Mouse (Mus musculus): Measurements from ENCODE around the gene Steap4.
"Not testable (repeated sequence)": the region's sequence is repeated elsewhere in the genome, so short reads cannot be mapped to it uniquely, and the experiment has no call there.

The Steap4 gene

GRCm38 (mm10) chr5:7960176-7960575, at the start of gene Steap4:
Steap4 (plus strand) TSS chr5:7960457.
- DNase-seq (ENCODE audit: extremely low read depth, low read depth) = no peak

DNA sequence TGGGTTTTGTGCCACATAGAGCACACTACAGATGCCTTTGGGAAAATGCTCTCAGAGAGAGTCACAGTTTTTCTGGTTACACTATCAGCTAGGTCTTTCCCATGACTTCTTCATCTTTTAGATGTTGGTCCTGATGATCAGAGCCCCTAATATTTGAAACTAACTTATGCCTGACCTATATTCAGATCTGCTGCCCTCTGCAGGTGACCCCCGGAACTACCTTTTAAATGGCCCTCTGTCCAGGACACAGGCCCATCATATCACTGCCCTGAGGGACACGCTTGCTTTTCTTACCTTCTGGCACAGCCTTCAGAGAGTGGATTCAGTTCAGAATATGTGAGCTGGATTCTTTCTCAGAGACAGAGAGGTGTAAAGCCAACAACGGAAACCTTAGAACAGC, 48.3 kb upstream of the Steap4 start:
- no peak for DNase-seq (ENCODE audit: extremely low read depth, low read depth)

- DNase-seq (ENCODE audit: extremely low read depth, low read depth) = no peak
Observed at GRCm38 (mm10) chr5:7917501-7918295, 42.6 kb upstream of the Steap4 start.

- DNase-seq (ENCODE audit: extremely low read depth, low read depth) = no peak
Observed at GRCm38 (mm10) chr5:7918296-7918579, 42.0 kb upstream of the Steap4 start.

DNA sequence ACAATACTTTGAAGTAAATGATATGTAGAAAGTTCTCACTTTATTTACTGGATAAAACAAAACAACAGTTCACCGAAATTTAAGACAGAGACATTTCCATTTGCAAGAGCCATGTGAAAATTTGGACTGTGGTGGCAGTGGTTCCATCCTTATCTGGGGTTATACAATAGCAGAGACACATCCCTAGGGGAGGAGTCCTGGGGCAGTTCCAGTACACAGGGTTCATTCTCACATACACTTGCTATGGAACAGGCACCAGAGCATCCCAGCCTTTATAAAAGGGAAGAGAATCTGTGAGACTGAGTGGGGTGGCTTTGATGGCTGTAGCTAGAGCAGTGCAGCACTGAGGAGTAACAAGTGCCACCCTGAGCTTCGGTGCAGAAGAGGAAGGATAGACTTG, 40.6 kb upstream of the Steap4 start:
- no peak for DNase-seq (ENCODE audit: extremely low read depth, low read depth)

DNA sequence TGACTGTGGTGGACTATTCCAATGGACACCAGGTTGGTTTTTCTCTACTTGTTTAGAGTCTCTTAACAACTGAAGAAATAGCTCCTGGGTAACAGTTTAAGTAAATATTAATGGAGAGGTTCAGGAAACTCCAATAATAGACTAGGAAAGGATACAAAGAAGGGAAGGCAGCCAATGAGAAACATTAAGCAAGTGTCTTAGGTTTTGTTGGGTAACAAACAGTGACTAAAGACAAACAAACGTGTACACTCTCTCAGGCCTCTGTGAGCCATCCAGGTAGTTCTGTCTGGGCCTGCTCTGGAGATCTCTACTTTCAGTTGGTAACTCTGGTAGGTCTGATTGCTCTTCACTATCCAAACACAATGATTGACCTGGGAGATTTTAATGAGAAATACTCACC, 37.5 kb upstream of the Steap4 start:
- DNase-seq (ENCODE audit: extremely low read depth, low read depth) = no peak

DNA sequence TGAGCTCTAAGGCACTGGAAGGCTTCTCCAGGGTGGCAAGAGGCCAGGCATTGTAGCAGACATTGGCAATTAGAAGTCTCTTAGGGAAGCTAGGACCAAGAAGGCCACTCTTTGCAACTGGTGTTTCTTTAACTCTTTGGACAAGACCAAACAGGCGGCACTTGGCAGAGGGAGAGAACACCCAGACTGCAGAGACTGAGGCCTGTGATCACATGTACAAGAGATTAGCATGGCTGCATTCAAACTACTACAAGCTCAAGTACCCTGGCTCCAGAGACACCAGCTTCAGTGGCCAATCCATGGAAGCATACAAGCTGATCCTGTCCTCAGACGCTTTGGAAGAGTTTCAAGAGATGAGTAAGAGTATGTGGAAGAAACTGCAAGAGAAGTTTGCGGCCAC, 36.6 kb upstream of the Steap4 start:
- DNase-seq (ENCODE audit: extremely low read depth, low read depth) = no peak

GRCm38 (mm10) chr5:7932234-7933221, 27.7 kb upstream of the Steap4 start:
- DNase-seq (ENCODE audit: extremely low read depth, low read depth) = no peak

GRCm38 (mm10) chr5:7933495-7933894, 26.8 kb upstream of the Steap4 start:
- not testable (repeated sequence) for DNase-seq (ENCODE audit: extremely low read depth, low read depth)

- no peak for DNase-seq (ENCODE audit: extremely low read depth, low read depth)
Observed at GRCm38 (mm10) chr5:7933933-7934675, 26.2 kb upstream of the Steap4 start.

DNA sequence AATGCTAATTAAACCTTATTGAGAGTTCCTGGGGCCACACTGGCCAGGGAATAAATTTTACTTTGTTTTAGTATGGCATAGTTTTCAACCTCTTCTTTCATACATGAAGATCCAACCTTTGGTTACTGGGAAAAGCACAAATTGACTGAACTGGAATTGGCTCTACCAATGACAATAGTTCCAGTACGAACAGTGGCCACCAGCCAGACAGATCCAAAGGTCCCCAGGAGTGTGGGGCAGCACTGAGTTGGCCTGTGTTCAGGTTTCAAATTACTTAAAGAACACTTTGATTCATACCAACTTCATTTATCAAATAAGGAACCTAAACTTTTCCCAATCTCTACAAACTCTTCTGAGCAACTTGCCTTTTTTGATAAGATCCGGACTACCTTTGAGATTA, 5.4 kb upstream of the Steap4 start:
- DNase-seq (ENCODE audit: extremely low read depth, low read depth) = no peak

DNA sequence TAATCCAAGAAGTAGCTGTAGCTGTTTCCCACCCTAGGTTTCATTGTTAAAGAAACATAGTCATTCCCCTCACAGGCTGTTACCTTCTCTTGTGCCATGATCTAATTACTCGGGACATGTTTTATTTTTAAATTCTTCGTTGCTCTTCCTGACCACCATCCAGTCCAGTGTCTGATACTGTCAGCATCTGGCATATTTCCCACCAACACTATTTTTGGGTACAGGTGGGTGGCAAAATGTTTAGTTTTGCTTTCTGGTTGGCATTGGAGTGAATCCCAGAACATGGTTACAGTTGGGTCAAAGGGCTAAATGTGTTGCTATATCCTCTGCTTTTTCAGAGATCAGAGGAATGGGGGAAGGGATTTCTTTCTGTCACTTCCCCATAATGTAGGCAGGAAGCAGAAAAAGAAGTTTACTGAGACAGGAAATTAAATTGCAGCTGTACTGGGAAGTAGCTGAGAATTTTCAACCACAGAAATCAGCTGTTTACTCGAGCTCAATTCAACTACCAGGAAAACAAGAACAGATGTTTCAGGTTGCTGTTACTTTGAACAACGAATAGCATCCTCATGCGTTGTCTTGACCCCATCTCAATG, 4.8 kb upstream of the Steap4 start:
- DNase-seq (ENCODE audit: extremely low read depth, low read depth) = no peak

DNA sequence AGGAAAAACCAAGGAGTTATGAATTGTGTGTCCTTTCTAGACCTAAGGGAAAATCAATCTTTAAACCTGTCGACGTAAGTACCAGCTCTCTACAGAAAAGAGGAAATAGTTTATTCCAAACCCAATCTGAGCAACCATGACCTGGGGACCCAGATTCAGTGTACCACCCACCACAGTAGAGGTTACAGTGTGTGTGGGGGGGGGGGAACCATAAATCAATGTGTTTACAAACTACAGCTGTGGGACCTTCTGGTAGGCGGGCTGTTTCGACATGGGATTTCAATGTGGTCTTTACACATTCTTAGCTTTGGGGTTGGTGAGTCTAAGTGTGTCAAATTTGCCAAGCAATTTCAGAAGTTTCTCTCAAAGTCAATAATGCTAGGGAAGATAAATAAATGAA, 2.2 kb upstream of the Steap4 start:
- DNase-seq (ENCODE audit: extremely low read depth, low read depth) = no peak

DNA sequence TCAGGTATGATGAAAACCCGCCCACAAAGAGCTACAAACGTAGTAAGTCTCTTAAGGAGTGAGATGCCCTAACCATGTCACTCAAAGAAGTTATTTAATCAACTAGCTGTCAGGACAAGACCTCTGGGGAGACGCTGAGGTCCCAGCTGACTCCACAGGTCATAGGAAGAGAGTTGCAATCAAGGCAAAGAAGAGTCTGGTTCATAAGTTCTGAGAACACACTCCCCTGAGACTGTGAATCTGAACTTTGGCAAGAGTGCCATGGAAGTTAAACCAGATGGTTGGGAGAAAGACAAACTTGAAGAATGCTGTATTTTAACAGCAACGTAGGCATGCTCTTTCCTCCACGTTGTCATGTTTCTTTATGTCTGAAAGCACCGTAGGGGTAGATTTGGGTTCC, 971 bp upstream of the Steap4 start:
- no peak for DNase-seq (ENCODE audit: extremely low read depth, low read depth)

GRCm38 (mm10) chr5:7961113-7961512, 856 bp downstream of the Steap4 start:
- DNase-seq (ENCODE audit: extremely low read depth, low read depth) = no peak

DNA sequence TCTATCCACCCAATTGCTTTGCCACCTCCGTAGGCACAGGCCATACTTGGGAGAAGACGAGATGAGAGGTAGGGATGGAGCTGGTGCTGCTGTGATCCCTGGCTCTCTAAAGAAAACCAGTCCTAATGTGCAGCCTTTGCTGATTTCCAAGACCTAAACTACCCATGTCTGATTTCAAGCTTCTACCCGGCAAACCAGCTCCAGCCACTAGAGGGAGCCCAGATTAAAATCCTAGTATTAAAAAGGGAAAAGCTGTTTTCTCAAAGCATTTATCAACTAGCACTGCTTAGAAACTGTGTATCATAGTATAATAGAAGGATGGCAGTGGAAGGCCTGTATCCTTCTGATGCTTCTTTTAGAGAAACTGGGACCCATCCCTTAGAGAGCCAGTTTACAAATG, 5.0 kb downstream of the Steap4 start:
- DNase-seq (ENCODE audit: extremely low read depth, low read depth) = no peak

GRCm38 (mm10) chr5:7968152-7968551, 7.9 kb downstream of the Steap4 start:
- no peak for DNase-seq (ENCODE audit: extremely low read depth, low read depth)

DNA sequence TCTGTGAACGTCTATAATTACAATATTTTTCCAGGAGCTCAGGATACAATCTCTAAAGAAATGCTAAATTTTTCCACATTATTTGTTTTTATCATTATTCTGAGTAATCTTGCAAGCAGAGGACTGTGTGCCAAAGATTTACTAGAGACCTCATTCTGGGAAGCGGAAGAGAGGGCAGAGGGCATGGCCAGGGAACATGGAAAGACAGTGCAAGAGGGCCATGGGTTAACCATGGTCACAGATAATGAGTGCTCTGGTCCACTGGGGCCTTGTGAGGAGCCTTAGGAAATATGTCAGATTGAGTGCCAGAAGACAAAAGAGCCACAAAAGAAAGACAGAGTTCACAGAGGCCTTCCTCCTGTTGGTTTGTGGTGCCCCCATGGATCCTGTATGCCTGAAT, 12.0 kb downstream of the Steap4 start:
- DNase-seq (ENCODE audit: extremely low read depth, low read depth) = no peak

DNA sequence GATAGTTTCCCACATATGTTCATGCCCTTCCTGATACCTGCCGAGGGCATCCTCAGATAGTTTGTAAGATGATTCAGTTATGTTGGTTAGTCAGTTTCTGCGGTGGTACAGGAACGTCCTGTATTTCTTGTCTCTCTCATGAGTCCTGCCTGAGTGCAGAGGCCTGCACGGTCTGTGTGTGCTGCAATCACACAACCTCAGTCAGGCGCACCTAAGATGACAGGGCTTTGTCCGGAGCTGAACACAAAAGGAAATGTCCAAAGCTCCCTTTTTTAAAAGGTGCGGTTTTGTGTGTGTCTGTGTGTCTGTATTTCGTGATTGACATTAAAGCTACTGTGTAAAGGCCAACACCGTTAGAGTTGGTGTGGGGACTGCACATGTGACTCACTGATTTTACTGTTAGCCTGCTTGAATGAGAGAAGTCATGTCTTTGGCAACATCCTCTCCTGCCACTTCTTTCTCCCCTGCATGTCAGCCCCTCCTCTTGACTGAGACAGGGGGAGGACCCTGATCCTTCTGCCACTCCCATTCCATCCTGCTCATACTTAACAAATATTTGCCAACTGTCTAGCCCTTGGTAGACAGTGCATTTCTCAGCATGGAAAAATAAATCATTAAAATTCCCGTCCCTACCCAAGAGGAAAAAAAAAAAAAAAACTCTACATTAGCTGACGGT, 14.4 kb downstream of the Steap4 start:
- no peak for DNase-seq (ENCODE audit: extremely low read depth, low read depth)

GRCm38 (mm10) chr5:7980586-7980985, 20.3 kb downstream of the Steap4 start:
- no peak for DNase-seq (ENCODE audit: extremely low read depth, low read depth)

GRCm38 (mm10) chr5:7987962-7988361, 27.7 kb downstream of the Steap4 start:
- no peak for DNase-seq (ENCODE audit: extremely low read depth, low read depth)

Measured in MEL-GATA-1-ER (cell line).